In the genomic region with DNA sequence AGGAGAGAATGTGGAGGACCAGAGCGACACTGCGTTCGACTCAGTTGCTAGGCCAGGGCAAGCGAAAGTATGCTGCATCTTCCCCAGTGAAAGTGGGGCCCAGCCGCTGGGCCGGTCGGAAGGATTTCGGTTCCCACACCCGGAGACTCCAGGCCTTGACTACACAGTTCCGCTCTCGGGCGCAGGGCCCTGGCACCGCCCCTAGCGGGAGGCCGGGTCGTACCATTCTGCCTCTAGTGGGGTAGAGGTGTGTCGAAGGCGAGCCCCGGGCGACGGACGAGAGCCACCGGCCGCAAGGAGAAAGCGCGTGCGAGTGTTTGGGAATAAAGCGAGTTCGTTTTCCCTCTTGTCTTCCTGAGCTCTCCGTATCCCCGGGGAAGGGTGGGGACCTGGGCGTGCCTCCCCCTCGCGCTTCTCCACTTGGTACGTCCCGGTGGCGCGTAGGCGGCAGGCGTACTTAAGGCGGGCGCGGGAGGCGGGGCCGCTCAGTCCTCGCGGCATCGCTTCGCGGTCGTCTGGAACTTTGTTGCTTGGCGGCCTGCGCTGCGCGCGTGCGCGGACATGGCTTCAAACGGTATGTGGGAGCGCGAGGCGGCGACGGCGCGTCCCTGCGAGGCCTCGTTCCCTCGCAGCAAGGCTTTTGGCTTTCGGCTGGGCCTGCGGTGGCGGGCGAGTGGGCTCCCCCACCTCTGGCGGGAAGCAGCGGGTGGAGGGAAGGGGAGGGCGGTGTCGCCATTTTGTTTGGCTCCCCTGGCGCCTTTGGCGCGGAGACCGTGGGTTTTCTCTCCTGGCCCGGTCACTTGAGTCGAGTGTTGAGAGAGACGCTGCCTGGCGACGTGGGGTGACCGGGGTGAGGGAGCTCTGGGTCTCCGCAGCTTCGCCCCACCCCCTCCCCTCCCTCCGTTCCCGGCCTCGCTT, we compare ENCODE assay signal across 8 mouse cellular contexts. TPM values are rescaled to one million over a fixed set of nuclear protein-coding genes. Genes with fewer than 3 reads are reported as not detected.
DNase-seq lines count a peak whose midpoint lies in the region; ATAC-seq lines count a peak whose summit lies in the region.

A gene (plus strand): TSS at position 454 of the 918 bp plus-strand sequence.

- peak within 1 kb of the TSS; percentile 99 for H3K4me3 ChIP-seq in brown adipose tissue, adult 24 weeks (ENCODE audit: insufficient read depth, low read depth, low read length)
- H3K4me3 ChIP-seq in heart, embryonic 14.5 days (ENCODE audit: control insufficient read depth in 1 of 2, insufficient read depth in 1 of 2, low read depth in 1 of 2, low read length in 2 of 2): peak within 1 kb of the TSS; percentile 73 to 99
- peak within 1 kb of the TSS; percentile 88 for H3K4me3 ChIP-seq in liver, embryonic 13.5 days (replicated peaks)
- H3K4me3 ChIP-seq in stomach, embryonic 16.5 days (replicated peaks; ENCODE audit: low read length): peak within 1 kb of the TSS; percentile 94

- H3K9me3 ChIP-seq in heart, embryonic 14.5 days (ENCODE audit: control insufficient read depth, low read length): no peaks in the 10 kb centered on the region
- H3K9me3 ChIP-seq in liver, embryonic 13.5 days (replicated peaks): no peaks in the 10 kb centered on the region
- H3K9me3 ChIP-seq in stomach, embryonic 16.5 days (replicated peaks; ENCODE audit: control insufficient read depth, low read length): no peaks in the 10 kb centered on the region

- peak; percentile 89 for ATAC-seq in heart, embryonic 14.5 days (ENCODE audit: insufficient number of reproducible peaks, insufficient read depth, low FRiP score, low read depth)
- ATAC-seq in liver, embryonic 13.5 days (ENCODE audit: low read depth): peak; percentile 91
- ATAC-seq in stomach, embryonic 16.5 days (ENCODE audit: insufficient read depth, low FRiP score): peak; percentile 96

- no peaks in the 10 kb centered on the region for H3K27me3 ChIP-seq in heart, embryonic 14.5 days (ENCODE audit: control insufficient read depth, insufficient read depth, low read length)
- no peaks in the 10 kb centered on the region for H3K27me3 ChIP-seq in liver, embryonic 13.5 days
- no peaks in the 10 kb centered on the region for H3K27me3 ChIP-seq in stomach, embryonic 16.5 days (ENCODE audit: control insufficient read depth, insufficient read depth, low read length)

- H3K36me3 ChIP-seq in heart, embryonic 14.5 days (ENCODE audit: control insufficient read depth, insufficient read depth, low read length): peaks cover 30% of the 10 kb centered on the region
- H3K36me3 ChIP-seq in liver, embryonic 13.5 days: peaks cover 34% of the 10 kb centered on the region
- peaks cover 13% of the 10 kb centered on the region for H3K36me3 ChIP-seq in stomach, embryonic 16.5 days (ENCODE audit: control insufficient read depth, insufficient read depth, low read length)

- peak within 1 kb of the TSS; percentile 99 for H3K9ac ChIP-seq in heart, embryonic 14.5 days (ENCODE audit: low read length)
- peak within 1 kb of the TSS; percentile 89 for H3K9ac ChIP-seq in liver, embryonic 13.5 days
- peak within 1 kb of the TSS; percentile 98 for H3K9ac ChIP-seq in stomach, embryonic 16.5 days (ENCODE audit: low read length)

- peak within 1 kb of the TSS; percentile 99 for H3K27ac ChIP-seq in brown adipose tissue, adult 24 weeks (replicated peaks; ENCODE audit: low read depth, low read length)
- H3K27ac ChIP-seq in heart, embryonic 14.5 days (replicated peaks in 1 of 2; ENCODE audit: control insufficient read depth in 1 of 2, insufficient read depth in 1 of 2, low read depth in 2 of 2, low read length in 2 of 2): peak within 1 kb of the TSS; percentile 93 to 98
- H3K27ac ChIP-seq in liver, embryonic 13.5 days: peak within 1 kb of the TSS; percentile 93
- H3K27ac ChIP-seq in stomach, embryonic 16.5 days (ENCODE audit: low read length): peak within 1 kb of the TSS; percentile 94

- peak within 1 kb of the TSS; percentile 73 for H3K4me2 ChIP-seq in heart, embryonic 14.5 days (ENCODE audit: low read length)
- peak within 1 kb of the TSS; percentile 87 for H3K4me2 ChIP-seq in liver, embryonic 13.5 days
- peak within 1 kb of the TSS; percentile 82 for H3K4me2 ChIP-seq in stomach, embryonic 16.5 days (ENCODE audit: low read depth, low read length)

- WGBS in heart, embryonic 14.5 days: under 1% methylated on average over 92 of the region's 92 CpGs
- under 1% methylated on average over 86 of the region's 92 CpGs for WGBS in liver, embryonic 13.5 days (ENCODE audit: insufficient replicate concordance)
- WGBS in stomach, embryonic 16.5 days: under 1% methylated on average over 92 of the region's 92 CpGs

- DNase-seq in CD4-positive, CD25-positive, alpha-beta regulatory T cell, adult 2 months (ENCODE audit: low read depth, low spot score): peak; percentile 96
- DNase-seq in fibroblast of lung, adult 2 months (ENCODE audit: low read depth): peak; percentile 64
- DNase-seq in kidney, postnatal 14 days: peak; percentile 95
- DNase-seq in liver, embryonic 13.5 days: peak; percentile 90
- peak; percentile 96 for DNase-seq in neural tube, embryonic 10.5 days (ENCODE audit: extremely low spot score, low spot score)

- peaks cover 4% of the 10 kb centered on the region; the same call in 1 of the 2 replicates for H3K4me1 ChIP-seq in brown adipose tissue, adult 24 weeks (ENCODE audit: control insufficient read depth, insufficient read depth, insufficient read length, low read length)
- H3K4me1 ChIP-seq in heart, embryonic 14.5 days (ENCODE audit: control insufficient read depth in 2 of 2, insufficient read depth in 2 of 2, low read length in 2 of 2): peaks cover 6 to 18% of the 10 kb centered on the region in 2 experiments
- peaks cover 38% of the 10 kb centered on the region for H3K4me1 ChIP-seq in liver, embryonic 13.5 days (replicated peaks)
- H3K4me1 ChIP-seq in stomach, embryonic 16.5 days (ENCODE audit: control insufficient read depth, insufficient read depth, low read length): peaks cover 16% of the 10 kb centered on the region

RNA-seq across cellular contexts. Expression of the gene that starts here (rescaled TPM):
- 250 and 260 TPM in 2 replicates for polyA plus RNA-seq in brown adipose tissue, adult 24 weeks (2012; ENCODE audit: insufficient read depth, insufficient read length, missing spikeins)
- polyA plus RNA-seq in heart, embryonic 14.5 days (2014; fragmentation: Nextera tagmentation; extraction: Ambion mirVana): 40.6 and 41.0 TPM in 2 replicates
- polyA plus RNA-seq in liver, embryonic 13.5 days (2015; fragmentation: Nextera tagmentation; extraction: Ambion mirVana): 160 and 170 TPM in 2 replicates
- polyA plus RNA-seq in stomach, embryonic 16.5 days (2015; fragmentation: Nextera tagmentation; extraction: Ambion mirVana): 204 and 234 TPM in 2 replicates

Comparison
In these comparisons a context has a peak if more than half of its experiments do, and no peak if none do; other contexts are left out.
1. Peak in every context shown above with its lines: DNase-seq, ATAC-seq, H3K4me3 ChIP-seq and H3K27ac ChIP-seq.